Mouse (Mus musculus) erythroblast, embryonic 14.5 days (primary cell): ENCODE results near the gene 2610028H24Rik.

Experiments
- GATA1 ChIP-seq: IDR thresholded peaks from 2 replicates; pipeline ENCODE4 v1.6.1; 2012; ENCODE audit warnings: low read length, inconsistent platforms, mixed read lengths
- TAL1 ChIP-seq: IDR thresholded peaks from 3 replicates; pipeline ENCODE4 v1.6.1; 2012; ENCODE audit warnings: low read length, inconsistent platforms, mixed read lengths

- TF ChIP-seq TAL1 (no peak), GATA1 (no peak)
Measured at GRCm38 (mm10) chr10:76440281-76440680, 8.6 kb upstream of the 2610028H24Rik start, which contains the start of gene AC141477.1.
